Mouse (Mus musculus): ENCODE measurements around the gene Osbpl9. TPM values are rescaled to one million over a fixed set of nuclear protein-coding genes. Genes with fewer than 3 reads are reported as not detected.

Gene Osbpl9
- total RNA-seq, 2 experiments from 2014 or later, result 92.8 to 101 TPM

- intact Hi-C loops (cut with DNase I), result no loop called here
Measured at GRCm38 (mm10) chr4:109213986-109214385, 11.9 kb upstream of the Osbpl9 start.

GRCm38 (mm10) chr4:109210881-109211280 lies 8.8 kb upstream of the Osbpl9 start:
- intact Hi-C loops (cut with DNase I), result no loop called here
- no peak for DNase-seq

More at GRCm38 (mm10) chr4:109213986-109214385, 11.9 kb upstream of the Osbpl9 start:
- DNase-seq, result no peak

GRCm38 (mm10) chr4:109210253-109210652 lies 8.2 kb upstream of the Osbpl9 start:
- intact Hi-C loops (cut with DNase I), result no loop called here
- peak; percentile 22 to 35 for DNase-seq

- no peak for DNase-seq
- intact Hi-C loops (cut with DNase I), result no loop called here
Measured at GRCm38 (mm10) chr4:109207524-109207923, 5.5 kb upstream of the Osbpl9 start.

GRCm38 (mm10) chr4:109204416-109204815 lies 2.3 kb upstream of the Osbpl9 start:
- intact Hi-C loops (cut with DNase I), result loop anchor here (5.0 kb wide), 1 partner anchor 78 kb away; the partner anchor contains the start of gene Eps15
- no peak for DNase-seq

- intact Hi-C loops (cut with DNase I), result loop anchor here (5.0 kb wide), 1 partner anchor 78 kb away; the partner anchor contains the start of gene Eps15
- DNase-seq, result no peak
Measured at GRCm38 (mm10) chr4:109203931-109204330, 1.9 kb upstream of the Osbpl9 start.

GRCm38 (mm10) chr4:109199069-109199468 lies 3.0 kb downstream of the Osbpl9 start:
- DNase-seq, result no peak
- intact Hi-C loops (cut with DNase I), result no loop called here

- intact Hi-C loops (cut with DNase I), result no loop called here
- no peak for DNase-seq
Measured at GRCm38 (mm10) chr4:109195900-109196629, 6.0 kb downstream of the Osbpl9 start.

GRCm38 (mm10) chr4:109193886-109194285 lies 8.2 kb downstream of the Osbpl9 start:
- intact Hi-C loops (cut with DNase I), result no loop called here
- DNase-seq, result no peak

- intact Hi-C loops (cut with DNase I), result no loop called here
- no peak for DNase-seq
Measured at GRCm38 (mm10) chr4:109191598-109191997, 10.5 kb downstream of the Osbpl9 start.

- no peak for DNase-seq
- intact Hi-C loops (cut with DNase I), result no loop called here
Measured at GRCm38 (mm10) chr4:109185616-109186405, 16.3 kb downstream of the Osbpl9 start.

- DNase-seq, result no peak
- intact Hi-C loops (cut with DNase I), result no loop called here
Measured at GRCm38 (mm10) chr4:109175677-109176076, 26.4 kb downstream of the Osbpl9 start.

- intact Hi-C loops (cut with DNase I), result no loop called here
- peak; percentile 37 to 39 for DNase-seq
Measured at GRCm38 (mm10) chr4:109173775-109174440, 28.2 kb downstream of the Osbpl9 start.

- no peak for DNase-seq
- intact Hi-C loops (cut with DNase I), result no loop called here
Measured at GRCm38 (mm10) chr4:109173369-109173768, 28.7 kb downstream of the Osbpl9 start.

- DNase-seq, result peak; percentile 85 to 92
- intact Hi-C loops (cut with DNase I), result loop anchor here (2.0 to 5.0 kb wide), 2 partner anchors 93 to 295 kb away; no protein-coding TSS in a partner anchor
Measured at GRCm38 (mm10) chr4:109165521-109166173, 36.4 kb downstream of the Osbpl9 start.

GRCm38 (mm10) chr4:109156481-109157261 lies 45.4 kb downstream of the Osbpl9 start:
- peak; percentile 33 to 44 for DNase-seq
- intact Hi-C loops (cut with DNase I), result no loop called here

GRCm38 (mm10) chr4:109156073-109156472 lies 46.0 kb downstream of the Osbpl9 start:
- DNase-seq, result no peak
- intact Hi-C loops (cut with DNase I), result no loop called here

GRCm38 (mm10) chr4:109150214-109150613 lies 51.9 kb downstream of the Osbpl9 start:
- intact Hi-C loops (cut with DNase I), result no loop called here
- no peak for DNase-seq

GRCm38 (mm10) chr4:109149411-109149810 lies 52.7 kb downstream of the Osbpl9 start:
- intact Hi-C loops (cut with DNase I), result loop anchor here (5.0 kb wide), 2 partner anchors 37 to 62 kb away; no protein-coding TSS in a partner anchor
- no peak for DNase-seq
